In the genomic region with DNA sequence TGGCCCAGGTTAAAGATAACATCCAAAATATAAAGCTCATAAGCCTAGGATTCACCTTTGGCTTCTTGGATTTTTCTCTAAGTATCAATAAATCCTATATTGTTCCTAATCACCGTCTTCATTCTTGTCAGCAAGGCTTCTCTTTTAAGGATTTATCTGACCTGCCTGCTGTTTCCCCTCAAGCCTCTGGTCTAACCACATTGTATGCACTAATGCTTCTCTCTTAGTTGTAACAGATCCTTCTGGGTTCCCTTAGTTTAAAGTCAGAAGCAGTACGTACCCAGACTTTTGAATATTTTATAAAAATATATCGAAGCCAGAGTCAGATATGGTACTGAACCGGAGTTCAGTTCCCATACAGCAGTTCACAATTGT, we compare ENCODE assay signal across 8 mouse cellular contexts. TPM values are rescaled to one million over a fixed set of nuclear protein-coding genes. Genes with fewer than 3 reads are reported as not detected.
DNase-seq lines count a peak whose midpoint lies in the region; ATAC-seq and TF ChIP-seq lines count a peak whose summit lies in the region.

No protein-coding gene starts in this region.

- H3K9me3 ChIP-seq in CH12.LX (replicated peaks; ENCODE audit: low read length), result no peaks in the 10 kb centered on the region
- no peaks in the 10 kb centered on the region for H3K9me3 ChIP-seq in liver, embryonic 15.5 days (replicated peaks)

- TF ChIP-seq EP300 in CH12.LX (IDR thresholded peaks at IDR 0.05; ENCODE audit: low read length), result no peak

- H3K79me2 ChIP-seq in CH12.LX (replicated peaks; ENCODE audit: control insufficient read depth, extremely low read depth, insufficient read depth, poor library complexity, severe bottlenecking), result peaks cover 18% of the 10 kb centered on the region

- dilution Hi-C loops in CH12.LX (cut with MboI; ENCODE audit: extremely low pct_ligation_motif_present, extremely low pct_unique_long_range_greater_than_20kb, low sequenced_read_pairs), result no loop called here

- TF ChIP-seq POLR2A in CH12.LX (IDR thresholded peaks at IDR 0.05; ENCODE audit: low read depth, low read length), result no peak

- peak overlapping the region; percentile 85 for H3K9ac ChIP-seq in CH12.LX (ENCODE audit: insufficient read depth, low read depth)
- no peak overlapping the region for H3K9ac ChIP-seq in liver, embryonic 15.5 days

- H3K4me2 ChIP-seq in CH12.LX (ENCODE audit: insufficient read depth, low read depth, poor library complexity, severe bottlenecking), result peak overlapping the region; percentile 78; the same call in 1 of the 2 replicates
- H3K4me2 ChIP-seq in liver, embryonic 15.5 days, result peak overlapping the region; percentile 60

- no peak for DNase-seq in frontal cortex, adult 2 months (ENCODE audit: extremely low spot score in 1 of 2, low spot score in 1 of 2)
- no peak for DNase-seq in CH12.LX (ENCODE audit: extremely low read depth)
- DNase-seq in Muller cell, postnatal 12 days (ENCODE audit: inconsistent ontology term), result no peak
- DNase-seq in gastrocnemius, adult 8-10 months (ENCODE audit: low spot score in 2 of 2), result no peak
- no peak for DNase-seq in lung, postnatal 14 days

- no peak for TF ChIP-seq RAD21 in CH12.LX (IDR thresholded peaks at IDR 0.05; ENCODE audit: low read depth, low read length)

- in situ Hi-C loops in CH12.LX (cut with MboI; ENCODE audit: low pct_ligation_motif_present, low pct_unique_long_range_greater_than_20kb, low sequenced_read_pairs), result no loop called here

- H3K4me1 ChIP-seq in CH12.LX (ENCODE audit: control insufficient read depth in 1 of 2, insufficient read depth in 2 of 2), result peaks cover 0 to 5% of the 10 kb centered on the region in 2 experiments; a peak in 1 of 4 replicates
- H3K4me1 ChIP-seq in liver, embryonic 15.5 days (replicated peaks), result no peaks in the 10 kb centered on the region

- H3K36me3 ChIP-seq in CH12.LX (replicated peaks in 1 of 2; ENCODE audit: control insufficient read depth in 1 of 2, insufficient read depth in 1 of 2, low read length in 1 of 2), result peaks cover 3 to 21% of the 10 kb centered on the region in 2 experiments
- H3K36me3 ChIP-seq in liver, embryonic 15.5 days (replicated peaks), result 0 out of 2 replicates have a peak, but pooled peaks cover 4% of the 10 kb centered on the region

- no peak overlapping the region for H3K27ac ChIP-seq in CH12.LX (ENCODE audit: insufficient read depth, low read depth)
- no peak overlapping the region for H3K27ac ChIP-seq in liver, embryonic 15.5 days (replicated peaks)

- peak; percentile 60 for ATAC-seq in frontal cortex, adult (ENCODE audit: low TSS enrichment)
- peak; percentile 41 for ATAC-seq in granulocyte monocyte progenitor cell, adult 5-6 weeks (replicated peaks; ENCODE audit: poor library complexity, severe bottlenecking)
- no peak for ATAC-seq in liver, embryonic 15.5 days (ENCODE audit: insufficient read depth)

- H3K4me3 ChIP-seq in CH12.LX (replicated peaks in 1 of 3; ENCODE audit: low read depth in 2 of 3, low read length in 2 of 3, poor library complexity in 1 of 3), result peak overlapping the region in 2 of 3 experiments; percentile 61 to 66
- peak overlapping the region; percentile 65 for H3K4me3 ChIP-seq in liver, embryonic 15.5 days (replicated peaks)

- WGBS in liver, embryonic 15.5 days (ENCODE audit: insufficient replicate concordance), result 59% methylated on average over 4 of the region's 4 CpGs

- no peaks in the 10 kb centered on the region for H3K27me3 ChIP-seq in CH12.LX (replicated peaks)
- H3K27me3 ChIP-seq in liver, embryonic 15.5 days, result no peaks in the 10 kb centered on the region

- TF ChIP-seq CTCF in CH12.LX (conservative IDR thresholded peaks at IDR 0.05 in 1 of 2, IDR thresholded peaks at IDR 0.05 in 1 of 2; ENCODE audit: low read depth in 2 of 2, low read length in 2 of 2), result no peak

TF ChIP-seq in CH12.LX, 34 proteins besides CTCF, POLR2A, EP300 and RAD21:
- TF ChIP-seq USF2 (conservative IDR thresholded peaks at IDR 0.05; ENCODE audit: low read depth, low read length) (no peak), MYC (IDR thresholded peaks at IDR 0.05; ENCODE audit: low read depth, low read length) (no peak), KAT2A (IDR thresholded peaks at IDR 0.05; ENCODE audit: insufficient replicate concordance, low read length) (no peak), JUND (conservative IDR thresholded peaks at IDR 0.05; ENCODE audit: low read depth, low read length) (no peak), GABPA (IDR thresholded peaks at IDR 0.05; ENCODE audit: insufficient replicate concordance, low read depth, low read length) (no peak), BHLHE40 (IDR thresholded peaks at IDR 0.05; ENCODE audit: low read depth, low read length) (no peak), PAX5 (IDR thresholded peaks at IDR 0.05; ENCODE audit: low read length) (no peak), MAX (IDR thresholded peaks at IDR 0.05; ENCODE audit: low read length) (no peak)

RNA-seq across cellular contexts. Expression of a gene that starts 0.3 kb away (rescaled TPM):
- 5.3 and 5.8 TPM in 2 replicates for polyA plus RNA-seq in frontal cortex, adult 2 months (2012; rRNA removed)
- 8.0 and 8.9 TPM in 2 replicates for total RNA-seq in CH12.LX (2012; rRNA removed)
- 11.1 and 11.9 TPM in 2 replicates for total RNA-seq in CH12.LX (2014; rRNA removed)
- polyA plus RNA-seq in CH12.LX (2012; ENCODE audit: insufficient read length, low read depth), result 6.5 and 7.8 TPM in 2 replicates
- total RNA-seq in granulocyte monocyte progenitor cell, adult 5-6 weeks (2014; fragmentation: Nextera tagmentation), result 12.1 and 13.5 TPM in 2 replicates
- 10.0 and 14.0 TPM in 2 replicates for total RNA-seq in granulocyte monocyte progenitor cell, adult 5-6 weeks (2017)
- 1.2 TPM in 2 replicates for polyA plus RNA-seq in liver, embryonic 15.5 days (2015; fragmentation: Nextera tagmentation; extraction: Ambion mirVana)
- total RNA-seq in gastrocnemius, adult 8-10 months (2022), result 1 to 10 TPM; 5.3 to 6.3 (median 5.7) TPM
